Mouse (Mus musculus) kidney, postnatal 0 days (tissue): ENCODE measurements at regions not wholly inside any gene's neighbourhood (a gene's known extent, or its start where the extent isn't known, plus 50 kb on each side); places are given as distances from the start of the nearest gene placed in this dataset.

Experiments used
- ATAC-seq: fragments of 200-750 bp; cut with Nextera tagmentation; replicated peaks from 2 replicates; pipeline ENCODE4 v1.8.0; 2017; ENCODE audit warnings: low read depth, moderate number of reproducible peaks, moderate TSS enrichment, moderate library complexity; ENCODE audit not compliant: low FRiP score
- DNase-seq: peaks from one replicate; pipeline ENCODE4 v3.0.0-alpha.2; 2016; ENCODE audit warnings: low spot score
- H3K27ac ChIP-seq: fragments of 300-500 bp; sonication (generic); 2 replicates; pipeline ENCODE4 v1.5.1; 2014; ENCODE audit warnings: mild to moderate bottlenecking
- H3K27me3 ChIP-seq: fragments of 300-500 bp; sonication (generic); 2 replicates; pipeline ENCODE4 v1.6.1; 2014; ENCODE audit warnings: low read length, mixed read lengths; ENCODE audit not compliant: insufficient read depth
- H3K36me3 ChIP-seq: fragments of 300-500 bp; sonication (generic); 2 replicates; pipeline ENCODE4 v1.6.1; 2014; ENCODE audit warnings: low read length, mixed read lengths; ENCODE audit not compliant: insufficient read depth
- H3K4me1 ChIP-seq: fragments of 300-500 bp; sonication (generic); replicated peaks from 2 replicates; pipeline ENCODE4 v1.6.1; 2014; ENCODE audit warnings: antibody characterized with exemption, low read length, mixed read lengths; ENCODE audit not compliant: insufficient read depth
- H3K4me2 ChIP-seq: fragments of 300-500 bp; sonication (generic); 2 replicates; pipeline ENCODE4 v1.6.1; 2014; ENCODE audit warnings: mild to moderate bottlenecking, low read length, moderate library complexity, mixed read lengths
- H3K4me3 ChIP-seq: fragments of 300-500 bp; sonication (generic); replicated peaks from 2 replicates; pipeline ENCODE4 v1.5.1; 2014; ENCODE audit warnings: low read depth, low read length
- H3K9ac ChIP-seq: fragments of 300-500 bp; sonication (generic); 2 replicates; pipeline ENCODE4 v1.6.1; 2014; ENCODE audit warnings: low read depth, low read length
- H3K9me3 ChIP-seq: fragments of 300-500 bp; sonication (generic); replicated peaks from 2 replicates; pipeline ENCODE4 v1.6.1; 2016; ENCODE audit warnings: low read length, inconsistent platforms, mixed read lengths
- CTCF ChIP-seq: IDR thresholded peaks from 2 replicates; pipeline ENCODE4 v1.5.1; 2016; ENCODE audit warnings: antibody characterized with exemption, low read depth, mild to moderate bottlenecking, moderate library complexity
- WGBS: fragments of 180-500 bp; shearing (Covaris S2); extraction: QIAGEN DNeasy Blood & Tissue Kit; methylation state at CpG from one replicate; pipeline ENCODE4 v1.1.7; 2014; 5-methylcytosine and 5-hydroxymethylcytosine counted together

DNA sequence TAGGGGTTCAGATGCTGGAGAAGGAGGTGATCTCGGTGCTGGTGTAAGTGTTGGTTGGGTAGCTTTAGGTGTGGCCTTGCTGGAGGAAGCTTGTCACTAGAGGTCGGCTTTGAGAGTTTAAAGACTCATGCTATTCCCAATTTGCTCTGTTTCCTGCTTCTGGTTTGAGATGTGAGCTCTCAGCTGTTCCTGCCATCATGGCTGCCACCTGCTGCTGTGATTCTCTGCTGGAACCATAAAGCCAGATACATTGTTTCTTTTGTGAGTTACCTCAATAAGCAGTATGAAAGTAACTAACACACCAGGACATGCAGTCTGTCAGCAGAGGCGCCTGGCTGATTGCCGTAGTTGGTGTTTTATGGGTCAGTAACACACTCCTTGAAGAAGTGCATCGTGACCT, 94.2 kb upstream of the Tut7 start:
- DNase-seq (no peak), ATAC-seq (no peak)
- TF ChIP-seq CTCF: no peak
- H3K36me3 ChIP-seq: no peaks in the 10 kb centered on the region
- H3K4me1 ChIP-seq: peaks cover 6% of the 10 kb centered on the region; the same call in 1 of the 2 replicates
- no peak overlapping the region; the same call in 1 of the 2 replicates for H3K27ac ChIP-seq
- H3K9me3 ChIP-seq: no peaks in the 10 kb centered on the region
- no peak overlapping the region for H3K4me2 ChIP-seq
- H3K9ac ChIP-seq: no peak overlapping the region
- no peak overlapping the region for H3K4me3 ChIP-seq
- WGBS: 66% methylated on average over 5 of the region's 5 CpGs
- no peaks in the 10 kb centered on the region for H3K27me3 ChIP-seq

- ATAC-seq (peak; percentile 85), DNase-seq (peak; percentile 88)
- no peak overlapping the region; the same call in 1 of the 2 replicates for H3K27ac ChIP-seq
- H3K4me1 ChIP-seq: peaks cover 6% of the 10 kb centered on the region; the same call in 1 of the 2 replicates
- WGBS: 30% methylated on average over 22 of the region's 22 CpGs
- H3K36me3 ChIP-seq: no peaks in the 10 kb centered on the region
- TF ChIP-seq CTCF: no peak
- H3K27me3 ChIP-seq: no peaks in the 10 kb centered on the region
- no peak overlapping the region for H3K4me2 ChIP-seq
- H3K4me3 ChIP-seq: no peak overlapping the region
- H3K9ac ChIP-seq: no peak overlapping the region
- no peaks in the 10 kb centered on the region for H3K9me3 ChIP-seq
Observed at GRCm38 (mm10) chr13:59916166-59917044, 93.5 kb upstream of the Tut7 start.

- ATAC-seq (no peak), DNase-seq (no peak)
- WGBS: 50% methylated on average over 7 of the region's 7 CpGs
- Histone ChIP-seq H3K27me3 (no peaks in the 10 kb centered on the region), H3K4me1 (peaks cover 6% of the 10 kb centered on the region; the same call in 1 of the 2 replicates), H3K27ac (no peak overlapping the region), H3K4me2 (no peak overlapping the region), H3K36me3 (no peaks in the 10 kb centered on the region), H3K9ac (no peak overlapping the region), H3K9me3 (no peaks in the 10 kb centered on the region), H3K4me3 (no peak overlapping the region)
- TF ChIP-seq CTCF: no peak
Observed at GRCm38 (mm10) chr13:59915734-59916133, 92.8 kb upstream of the Tut7 start.

DNA sequence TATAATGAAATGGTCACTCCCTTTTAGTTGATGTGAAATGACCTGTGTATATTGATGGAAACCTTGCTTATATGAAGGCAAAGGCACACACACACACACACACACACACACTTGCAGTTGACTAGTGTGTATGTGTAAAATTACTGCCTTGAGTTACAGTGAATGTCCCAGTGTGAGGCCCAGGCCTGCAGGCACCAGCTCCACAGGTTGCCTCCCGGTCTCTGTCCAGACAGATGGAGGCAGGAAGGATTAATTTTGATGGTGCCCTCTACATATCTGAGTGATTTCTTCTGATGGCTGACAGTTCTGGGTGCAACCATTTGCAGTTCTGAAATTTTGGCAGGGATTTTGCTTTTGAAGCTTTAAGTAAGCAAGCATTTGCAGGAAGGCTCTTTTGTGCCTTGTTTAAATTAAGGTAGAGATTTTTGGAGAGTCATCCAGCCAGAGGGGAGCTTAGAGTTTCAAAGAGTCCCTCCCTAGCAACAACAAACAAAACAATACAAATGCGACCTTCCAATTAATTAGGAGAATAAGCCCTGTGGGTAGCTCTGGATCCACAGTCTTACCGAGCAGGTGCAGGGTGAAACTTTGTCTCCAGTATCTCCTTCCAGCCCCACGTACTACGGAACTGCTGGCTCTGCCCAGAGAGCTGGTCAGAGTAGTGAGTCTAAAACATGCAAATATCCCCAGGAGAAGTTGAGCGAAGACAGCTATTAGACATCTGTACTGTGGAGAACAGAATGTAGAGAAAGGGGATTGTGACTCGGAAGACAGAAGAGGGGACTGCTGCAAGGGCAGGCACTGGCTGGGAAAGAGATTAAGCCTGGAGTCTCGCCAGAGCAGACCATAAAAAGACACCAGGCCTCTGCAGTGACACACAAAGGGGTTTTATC, 87.5 kb upstream of the Tut7 start:
- DNase-seq (no peak), ATAC-seq (no peak)
- WGBS: 50% methylated on average over 8 of the region's 8 CpGs
- Histone ChIP-seq H3K9me3 (no peaks in the 10 kb centered on the region), H3K27me3 (no peaks in the 10 kb centered on the region), H3K4me2 (no peak overlapping the region), H3K9ac (no peak overlapping the region), H3K27ac (no peak overlapping the region), H3K36me3 (no peaks in the 10 kb centered on the region), H3K4me1 (no peaks in the 10 kb centered on the region), H3K4me3 (no peak overlapping the region)
- TF ChIP-seq CTCF: no peak

GRCm38 (mm10) chr13:59909400-59909799, 86.5 kb upstream of the Tut7 start:
- Histone ChIP-seq H3K4me1 (no peaks in the 10 kb centered on the region), H3K4me2 (no peak overlapping the region), H3K36me3 (no peaks in the 10 kb centered on the region), H3K27ac (no peak overlapping the region), H3K4me3 (no peak overlapping the region), H3K9me3 (no peaks in the 10 kb centered on the region), H3K27me3 (no peaks in the 10 kb centered on the region), H3K9ac (no peak overlapping the region)
- DNase-seq (peak; percentile 63), ATAC-seq (peak; percentile 54; the same call in 1 of the 2 replicates)
- TF ChIP-seq CTCF: no peak
- 43% methylated on average over 4 of the region's 4 CpGs for WGBS

GRCm38 (mm10) chr13:59908786-59909185, 85.8 kb upstream of the Tut7 start:
- TF ChIP-seq CTCF: no peak
- H3K4me3 ChIP-seq: no peak overlapping the region
- no peak for ATAC-seq
- DNase-seq: no peak
- H3K9me3 ChIP-seq: no peaks in the 10 kb centered on the region
- WGBS: 85% methylated on average over 4 of the region's 4 CpGs
- no peaks in the 10 kb centered on the region for H3K4me1 ChIP-seq
- no peak overlapping the region for H3K9ac ChIP-seq
- H3K27ac ChIP-seq: no peak overlapping the region
- H3K4me2 ChIP-seq: no peak overlapping the region
- H3K27me3 ChIP-seq: no peaks in the 10 kb centered on the region
- no peaks in the 10 kb centered on the region for H3K36me3 ChIP-seq
